Mouse (Mus musculus) ES-Bruce4 (cell line): ENCODE results near the gene Gtf2ird2. TPM values are rescaled to one million over a fixed set of nuclear protein-coding genes. Genes with fewer than 3 reads are reported as not detected.

ENCODE experiments used
- H3K27ac ChIP-seq: 2 replicates; pipeline ENCODE4 v1.5.1; 2012; ENCODE audit warnings: low read length, inconsistent platforms; ENCODE audit not compliant: insufficient read depth
- H3K27me3 ChIP-seq: 2 replicates; pipeline ENCODE4 v1.6.1; 2012; ENCODE audit warnings: mild to moderate bottlenecking, low read length, inconsistent platforms; ENCODE audit not compliant: control insufficient read depth, poor library complexity, insufficient read depth, severe bottlenecking
- H3K36me3 ChIP-seq: 2 replicates; pipeline ENCODE4 v1.6.1; 2012; ENCODE audit warnings: inconsistent platforms, mild to moderate bottlenecking, low read length, moderate library complexity; ENCODE audit not compliant: control insufficient read depth, poor library complexity, insufficient read depth, severe bottlenecking
- H3K4me1 ChIP-seq: one replicate; pipeline ENCODE4 v1.8.1; 2011; ENCODE audit warnings: low read length; ENCODE audit not compliant: control insufficient read depth, insufficient read depth
- H3K4me3 ChIP-seq: 2 replicates; pipeline ENCODE4 v1.5.1; 2011; ENCODE audit warnings: low read depth, mild to moderate bottlenecking, low read length
- H3K9ac ChIP-seq: 2 replicates; pipeline ENCODE4 v1.6.1; 2012; ENCODE audit warnings: low read depth, mild to moderate bottlenecking, inconsistent platforms; ENCODE audit not compliant: poor library complexity, severe bottlenecking
- H3K9me3 ChIP-seq: replicated peaks from 2 replicates; pipeline ENCODE4 v1.6.1; 2012; ENCODE audit warnings: mild to moderate bottlenecking, low read length, inconsistent platforms; ENCODE audit not compliant: control insufficient read depth, poor library complexity, insufficient read depth, severe bottlenecking
- CTCF ChIP-seq: IDR thresholded peaks from one replicate; pipeline ENCODE4 v1.8.1; 2011; ENCODE audit warnings: low read depth, low read length
- EP300 ChIP-seq: IDR thresholded peaks from 2 replicates; pipeline ENCODE4 v1.6.1; 2011; ENCODE audit warnings: low read depth, low read length; ENCODE audit not compliant: insufficient read depth
- POLR2A ChIP-seq: IDR thresholded peaks from one replicate; pipeline ENCODE4 v1.8.1; 2011; ENCODE audit warnings: low read length; ENCODE audit not compliant: insufficient read depth
- polyA plus RNA-seq: library from polyadenylated mRNA; stranded (reverse); fragments of >200 nt; gene quantifications from 2 replicates; pipeline ENCODE4 v1.2.4, GENCODE M21; 2011; ENCODE audit warnings: low read depth; ENCODE audit not compliant: missing spikeins, insufficient read depth, insufficient read length

Gtf2ird2 gene
- polyA plus RNA-seq, 1 experiment, result 5.6 TPM

DNA sequence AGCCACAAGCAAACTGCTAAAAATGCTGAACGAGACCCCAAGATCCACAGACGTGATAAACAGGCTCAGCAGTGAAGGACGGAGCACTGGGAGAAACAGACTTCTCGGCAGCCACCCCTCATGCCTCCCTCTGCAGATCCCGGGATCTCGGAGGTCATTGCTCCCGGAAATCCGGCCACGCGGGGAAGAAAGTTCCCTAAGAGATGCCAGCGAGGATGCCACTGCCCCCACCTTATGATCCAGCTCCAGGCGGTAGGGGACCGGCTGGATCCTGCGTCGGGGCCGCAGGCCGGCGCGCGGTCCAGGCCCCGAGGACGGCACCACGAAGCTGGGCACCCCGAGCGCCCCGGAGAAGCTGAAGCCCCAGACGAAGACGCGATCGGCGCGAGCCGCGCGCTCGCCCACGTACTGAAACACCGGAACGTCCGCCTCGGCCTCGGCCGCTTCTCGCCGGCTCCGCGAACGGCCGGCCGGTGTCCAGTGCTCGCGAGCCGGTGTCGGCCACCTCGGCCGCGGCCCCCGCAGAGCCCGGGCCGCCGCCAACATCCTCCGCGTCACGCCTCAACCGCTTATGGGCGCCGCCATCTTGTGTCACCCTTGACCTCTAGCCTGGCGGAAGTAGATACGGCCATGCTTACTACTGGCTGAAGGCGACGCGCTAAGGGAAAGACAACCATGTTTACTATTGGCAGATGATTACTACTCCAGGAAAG, 7.5 kb upstream of the Gtf2ird2 start, which contains the start of gene Rcc1l:
Gene Rcc1l (minus strand): TSS at position 606 of the 713 bp plus-strand sequence.
- Histone ChIP-seq H3K4me1 (no peaks in the 10 kb centered on the region), H3K9ac (peak within 1 kb of the TSS; percentile 93), H3K4me3 (peak within 1 kb of the TSS; percentile 92), H3K27ac (peak within 1 kb of the TSS; percentile 76), H3K27me3 (no peaks in the 10 kb centered on the region), H3K9me3 (no peaks in the 10 kb centered on the region), H3K36me3 (peaks cover 6% of the 10 kb centered on the region)
- TF ChIP-seq CTCF (no peak), EP300 (peak; percentile 36; the same call in 1 of the 2 replicates)

DNA sequence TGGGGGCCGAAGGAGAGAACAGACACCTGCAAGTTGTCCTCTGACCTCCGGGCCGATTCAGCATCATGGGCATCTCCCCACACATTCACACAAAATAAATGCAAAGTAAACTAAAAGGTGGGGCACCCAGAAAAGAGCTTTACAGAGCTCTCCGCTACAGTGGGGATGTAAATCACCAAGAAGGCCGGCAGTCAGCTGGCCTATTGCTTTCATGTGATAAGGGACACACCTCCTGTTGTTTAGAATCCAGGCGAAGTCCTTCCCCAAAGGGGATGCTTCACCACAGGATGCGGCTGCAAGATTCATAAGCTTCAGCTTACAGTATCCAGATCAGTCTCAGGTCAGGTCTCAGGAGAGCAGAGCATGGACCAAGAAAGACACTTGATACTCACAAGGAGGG, 5.3 kb upstream of the Gtf2ird2 start:
- no peaks in the 10 kb centered on the region for H3K36me3 ChIP-seq
- H3K9ac ChIP-seq, result no peak overlapping the region
- no peak for TF ChIP-seq POLR2A
- no peak for TF ChIP-seq CTCF
- TF ChIP-seq EP300, result no peak
- peak overlapping the region; percentile 28; the same call in 1 of the 2 replicates for H3K4me3 ChIP-seq
- H3K4me1 ChIP-seq, result no peaks in the 10 kb centered on the region
- H3K9me3 ChIP-seq, result no peaks in the 10 kb centered on the region
- H3K27ac ChIP-seq, result peak overlapping the region; percentile 76
- no peaks in the 10 kb centered on the region for H3K27me3 ChIP-seq

DNA sequence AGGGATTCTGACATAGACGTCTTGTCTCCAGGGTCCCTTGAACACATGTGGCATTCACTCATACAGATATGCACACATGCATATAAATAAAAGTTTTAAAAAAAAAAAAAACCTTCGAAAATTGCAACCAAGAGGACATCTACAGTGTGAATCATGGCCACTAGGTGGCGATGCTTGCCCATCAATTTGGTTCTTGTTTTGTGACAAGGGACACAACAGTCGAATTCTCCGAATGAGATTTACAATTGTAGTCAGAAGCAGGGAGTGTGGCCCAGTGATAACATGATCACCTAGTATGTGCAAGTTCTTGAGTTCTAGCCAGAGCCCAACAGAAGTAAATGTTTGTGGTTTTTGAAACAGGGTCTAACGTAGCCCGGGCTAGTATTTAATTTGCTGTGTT, 3.9 kb upstream of the Gtf2ird2 start:
- TF ChIP-seq CTCF (peak; percentile 10), POLR2A (no peak)
- H3K27ac ChIP-seq, result no peak overlapping the region; the same call in 1 of the 2 replicates
- H3K9me3 ChIP-seq, result no peaks in the 10 kb centered on the region
- no peak overlapping the region for H3K4me3 ChIP-seq
- no peak overlapping the region for H3K9ac ChIP-seq
- no peaks in the 10 kb centered on the region for H3K27me3 ChIP-seq
- no peaks in the 10 kb centered on the region for H3K4me1 ChIP-seq
- H3K36me3 ChIP-seq, result no peaks in the 10 kb centered on the region

DNA sequence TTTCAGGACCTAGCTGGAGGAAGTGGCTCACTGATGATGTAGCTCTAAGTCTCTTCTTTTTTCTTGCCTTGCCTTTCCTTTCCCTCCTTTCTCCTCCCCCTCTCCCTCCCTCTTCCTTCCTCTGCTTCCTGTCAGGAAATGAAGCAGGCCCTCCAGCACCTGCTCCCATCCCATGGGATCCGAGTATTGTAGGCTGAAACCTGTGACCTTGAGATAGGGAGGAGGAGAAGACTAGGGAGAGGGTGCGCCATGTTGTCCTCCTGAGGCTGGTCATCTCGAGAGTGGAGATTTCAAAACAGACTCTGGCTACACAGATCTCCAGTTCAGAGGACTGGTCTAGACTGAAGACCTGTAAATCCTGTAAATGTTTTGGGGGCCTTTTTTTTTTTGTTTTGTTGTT, 1.6 kb upstream of the Gtf2ird2 start:
- Histone ChIP-seq H3K4me1 (no peaks in the 10 kb centered on the region), H3K9me3 (no peaks in the 10 kb centered on the region), H3K4me3 (peak overlapping the region; percentile 21), H3K27ac (peak overlapping the region; percentile 87), H3K9ac (peak overlapping the region; percentile 92), H3K36me3 (no peaks in the 10 kb centered on the region), H3K27me3 (no peaks in the 10 kb centered on the region)
- TF ChIP-seq EP300 (no peak), CTCF (no peak), POLR2A (no peak)

DNA sequence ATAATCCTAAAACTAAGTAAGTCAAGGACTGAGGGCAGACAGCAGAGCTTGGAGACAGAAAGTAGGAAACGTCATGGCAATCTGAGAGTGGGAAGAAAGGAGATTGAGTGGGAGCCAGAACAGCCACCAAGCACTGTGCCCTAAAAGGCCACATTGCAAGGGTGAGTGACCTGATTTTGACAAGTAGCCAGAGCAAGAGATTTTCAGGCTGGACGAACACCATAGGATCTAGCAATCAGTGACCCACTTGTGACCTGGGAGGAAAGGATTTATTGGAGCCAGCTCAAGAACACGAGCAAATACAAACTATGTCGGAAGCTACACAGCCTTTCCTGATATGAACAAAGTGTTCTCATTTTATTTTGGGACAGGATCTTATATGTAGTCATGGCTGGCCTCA, 1.1 kb upstream of the Gtf2ird2 start:
- Histone ChIP-seq H3K4me1 (no peaks in the 10 kb centered on the region), H3K9ac (peak overlapping the region; percentile 92), H3K36me3 (no peaks in the 10 kb centered on the region), H3K27ac (peak overlapping the region; percentile 41), H3K4me3 (peak overlapping the region; percentile 34), H3K9me3 (no peaks in the 10 kb centered on the region), H3K27me3 (no peaks in the 10 kb centered on the region)
- TF ChIP-seq CTCF (no peak), POLR2A (no peak), EP300 (no peak)

DNA sequence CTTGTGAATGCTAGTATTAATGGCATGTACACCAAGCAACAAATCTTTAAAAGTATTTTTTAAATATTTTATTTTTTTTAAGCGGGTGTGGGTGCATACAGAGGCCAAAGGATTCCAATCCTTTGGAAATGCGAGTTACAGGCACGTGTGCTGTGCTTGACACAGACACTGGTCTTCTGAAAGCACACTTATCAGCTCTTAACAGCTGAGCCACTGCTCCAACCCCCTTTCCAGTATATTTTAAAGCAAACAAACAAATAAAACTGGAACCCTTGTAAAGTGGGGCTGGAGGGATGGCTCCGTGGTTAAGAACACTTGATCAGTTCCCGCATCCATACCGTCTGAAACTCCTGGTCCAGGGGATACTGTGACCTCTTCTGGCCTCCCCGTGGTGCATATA, 657 bp upstream of the Gtf2ird2 start:
- H3K27me3 ChIP-seq, result no peaks in the 10 kb centered on the region
- TF ChIP-seq POLR2A (no peak), CTCF (no peak), EP300 (no peak)
- H3K27ac ChIP-seq, result peak overlapping the region; percentile 78

More for the DNA sequence above, 657 bp upstream of the Gtf2ird2 start:
- Histone ChIP-seq H3K9me3 (no peaks in the 10 kb centered on the region), H3K36me3 (no peaks in the 10 kb centered on the region), H3K4me3 (peak overlapping the region; percentile 84), H3K4me1 (no peaks in the 10 kb centered on the region), H3K9ac (peak overlapping the region; percentile 92)
